Mouse (Mus musculus): ENCODE measurements around the gene Slpi.
"Not testable (repeated sequence)": the region's sequence is repeated elsewhere in the genome, so short reads cannot be mapped to it uniquely, and the experiment has no call there.

Gene Slpi

DNA sequence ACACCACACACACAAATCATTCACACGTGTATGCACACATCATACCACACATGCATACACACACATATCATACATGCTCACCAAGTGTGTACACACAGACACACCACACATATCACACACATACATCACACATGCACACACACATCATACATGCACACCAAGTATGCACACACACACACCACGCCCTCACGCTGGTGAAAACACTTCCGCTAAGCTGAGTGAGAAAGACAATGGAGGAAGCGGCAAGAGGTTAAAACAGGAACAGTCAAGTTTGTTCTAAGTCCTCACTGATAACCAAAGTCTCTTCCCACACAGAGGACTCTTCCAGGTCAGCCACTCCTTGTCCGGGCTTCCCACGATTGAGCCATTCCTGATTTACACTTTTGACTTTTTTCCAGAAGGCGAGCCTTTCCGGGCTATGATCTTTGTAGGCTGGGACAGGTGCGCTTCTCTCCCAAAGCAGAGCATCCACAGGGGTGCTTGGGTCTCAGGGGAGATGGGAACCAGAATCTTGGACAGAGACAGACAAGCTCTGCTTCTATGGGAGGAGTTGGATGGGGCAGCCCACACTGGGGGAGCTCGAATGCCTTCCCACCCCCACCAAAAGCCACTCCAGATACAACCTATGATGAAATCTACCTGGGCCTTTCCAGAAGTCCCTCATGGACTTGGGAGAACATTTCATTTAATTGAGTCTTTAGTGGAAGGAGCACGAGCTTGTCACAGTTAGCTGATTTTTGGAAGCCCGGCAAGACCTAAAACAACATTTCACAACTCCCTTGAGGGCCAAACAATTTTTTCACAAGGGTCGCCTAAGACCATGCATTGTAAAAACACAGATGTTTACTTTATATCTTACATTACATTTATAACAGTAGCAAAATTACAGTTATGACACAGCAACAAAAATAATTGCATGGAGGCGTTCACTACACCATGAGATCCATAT is 11.1 kb downstream of the Slpi start:
- no peak for DNase-seq (ENCODE audit: extremely low spot score, low spot score)

- no peak for DNase-seq (ENCODE audit: extremely low spot score, low spot score)
Observed at GRCm38 (mm10) chr2:164373187-164373586, 15.7 kb downstream of the Slpi start.

DNA sequence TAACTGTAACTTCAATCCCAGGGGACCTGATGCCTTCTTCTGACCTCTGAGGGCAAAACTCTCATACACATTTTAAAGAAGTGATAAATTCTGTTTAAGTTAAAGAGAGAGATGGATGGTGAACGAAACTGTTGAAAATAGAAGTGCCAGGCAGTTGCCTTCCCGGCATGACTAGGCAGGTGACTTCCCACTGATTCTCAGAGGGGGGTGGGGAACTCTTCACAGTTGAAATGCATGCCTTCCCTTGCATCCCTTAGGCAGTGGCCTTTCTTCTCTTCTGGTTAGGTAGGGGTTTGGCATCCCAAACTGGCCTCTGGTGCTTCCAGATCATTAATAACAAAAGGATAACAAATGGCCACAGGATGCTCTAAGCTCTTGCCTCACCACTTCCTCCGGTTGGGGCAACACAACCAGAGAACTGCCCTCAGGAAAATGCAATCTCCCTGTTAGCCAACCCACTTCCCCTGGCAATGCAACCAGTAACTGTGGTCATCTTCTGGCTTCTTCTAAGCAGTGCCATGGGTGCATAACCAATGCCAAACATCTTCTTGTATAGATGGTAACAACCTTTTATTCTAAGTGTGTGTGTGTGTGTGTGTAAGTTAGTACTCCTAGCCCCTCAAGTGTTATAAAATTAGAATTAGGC is 16.4 kb downstream of the Slpi start:
- DNase-seq (ENCODE audit: extremely low spot score, low spot score), result no peak

DNA sequence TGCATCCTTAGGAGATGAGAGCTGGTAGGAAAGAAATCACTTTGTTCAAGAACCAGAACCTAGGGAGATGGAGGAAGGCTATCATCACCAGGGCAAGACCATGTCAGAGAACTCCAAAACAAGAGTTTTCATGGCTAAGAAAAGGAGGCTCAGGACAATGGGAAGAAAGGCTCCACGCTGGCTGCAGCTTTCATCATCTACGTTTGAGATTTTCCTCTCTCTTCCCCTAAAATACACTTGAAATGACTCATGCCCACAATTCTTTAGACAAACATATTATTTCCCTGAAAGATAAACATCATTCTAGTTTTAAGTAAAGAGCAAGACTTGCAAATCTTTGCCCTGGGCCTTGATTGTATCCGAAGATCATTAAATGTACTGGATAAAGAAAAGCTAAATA is 17.5 kb downstream of the Slpi start:
- no peak for DNase-seq (ENCODE audit: extremely low spot score, low spot score)

- no peak for DNase-seq (ENCODE audit: extremely low spot score, low spot score)
Observed at GRCm38 (mm10) chr2:164368620-164369105, 20.2 kb downstream of the Slpi start.

- DNase-seq (ENCODE audit: extremely low spot score, low spot score), result no peak
Observed at GRCm38 (mm10) chr2:164366947-164367346, 21.9 kb downstream of the Slpi start.

GRCm38 (mm10) chr2:164360974-164361657 is 27.8 kb downstream of the Slpi start:
- DNase-seq (ENCODE audit: extremely low spot score, low spot score), result no peak

GRCm38 (mm10) chr2:164359668-164360067 is 29.2 kb downstream of the Slpi start:
- DNase-seq (ENCODE audit: extremely low spot score, low spot score), result no peak

DNA sequence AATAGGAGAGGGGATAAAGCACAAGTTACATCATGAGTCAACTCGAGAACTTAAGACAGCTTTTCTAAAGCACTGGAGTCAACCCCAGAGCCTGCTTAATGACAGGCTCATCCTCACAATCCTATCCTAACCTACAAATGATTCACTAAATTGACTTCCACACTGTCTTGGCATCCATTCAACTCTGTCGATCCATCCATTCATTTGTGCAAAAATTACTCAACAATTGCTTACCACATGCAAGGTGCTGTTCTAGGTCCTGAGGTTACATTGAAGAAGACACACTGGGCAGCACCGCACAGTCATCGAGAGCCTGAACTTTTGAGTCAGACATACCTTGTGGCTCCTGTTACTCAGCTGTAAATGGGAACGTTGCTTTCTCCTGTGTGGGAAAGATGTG is 29.9 kb downstream of the Slpi start:
- no peak for DNase-seq (ENCODE audit: extremely low spot score, low spot score)

GRCm38 (mm10) chr2:164358373-164358772 is 30.5 kb downstream of the Slpi start:
- DNase-seq (ENCODE audit: extremely low spot score, low spot score), result no peak

GRCm38 (mm10) chr2:164356177-164356967 is 32.5 kb downstream of the Slpi start:
- DNase-seq (ENCODE audit: extremely low spot score, low spot score), result no peak

DNA sequence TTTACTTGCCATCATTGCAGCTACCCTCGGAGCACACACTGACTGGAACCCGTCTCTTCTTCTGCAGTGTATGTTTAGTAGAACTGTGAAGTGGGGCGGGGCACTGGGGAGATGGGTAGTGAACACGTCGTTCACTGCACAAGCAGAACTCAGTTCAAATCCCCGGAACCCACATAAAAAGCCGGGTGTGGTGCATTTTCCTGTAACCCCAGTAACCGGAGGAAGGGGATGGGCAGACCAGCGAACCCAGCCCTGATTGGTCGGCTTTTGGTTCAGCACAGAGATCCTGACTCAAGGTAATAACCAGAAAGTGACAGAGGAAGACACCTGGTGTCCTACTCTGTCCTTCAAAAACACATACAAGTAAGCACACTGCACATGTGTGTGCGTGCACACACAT is 35.5 kb downstream of the Slpi start:
- no peak for DNase-seq (ENCODE audit: extremely low spot score, low spot score)

GRCm38 (mm10) chr2:164352697-164353096 is 36.2 kb downstream of the Slpi start:
- no peak for DNase-seq (ENCODE audit: extremely low spot score, low spot score)

GRCm38 (mm10) chr2:164348980-164349379 is 39.9 kb downstream of the Slpi start:
- peak; percentile 32 for DNase-seq (ENCODE audit: extremely low spot score, low spot score)

DNA sequence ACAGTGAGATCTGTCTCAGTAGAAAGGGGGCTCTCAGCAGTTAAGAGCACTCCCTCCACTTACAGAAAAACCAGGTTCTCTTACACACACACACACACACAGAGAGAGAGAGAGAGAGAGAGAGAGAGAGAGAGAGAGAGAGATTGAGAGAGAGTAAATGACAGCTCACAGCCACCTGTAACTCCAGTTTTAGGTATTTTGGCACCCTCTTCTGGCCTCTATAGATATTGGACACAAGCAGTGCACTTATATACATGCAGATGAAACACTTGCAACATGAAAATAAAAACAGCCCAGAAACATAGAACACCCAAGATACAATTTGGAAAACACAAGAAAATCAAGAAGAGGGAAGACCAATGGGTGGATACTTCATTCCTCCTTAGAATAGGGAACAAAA is 41.2 kb downstream of the Slpi start:
- DNase-seq (ENCODE audit: extremely low spot score, low spot score), result not testable (repeated sequence)

DNA sequence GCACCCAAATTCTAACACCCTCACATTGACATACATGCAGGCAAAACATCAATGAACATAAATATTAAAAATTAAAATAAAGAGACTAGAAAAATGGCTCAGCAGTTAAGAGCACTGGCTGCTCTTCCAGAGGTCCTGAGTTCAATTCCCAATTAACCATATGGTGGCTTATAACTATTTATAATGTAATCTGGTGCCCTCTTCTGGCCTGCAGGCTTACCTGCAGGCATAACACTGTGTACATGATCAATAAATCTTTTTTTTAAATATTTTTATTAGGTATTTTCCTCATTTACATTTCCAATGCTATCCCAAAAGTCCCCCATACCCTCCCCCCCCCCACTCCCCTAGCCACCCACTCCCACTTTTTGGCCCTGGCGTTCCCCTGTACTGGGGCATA is 45.2 kb downstream of the Slpi start:
- not testable (repeated sequence) for DNase-seq (ENCODE audit: extremely low spot score, low spot score)

GRCm38 (mm10) chr2:164332440-164332839 is 56.5 kb downstream of the Slpi start, which contains the start of gene Svs5:
Gene Svs5, plus strand, starts transcription at chr2:164332740.
- not testable (repeated sequence) for DNase-seq (ENCODE audit: extremely low spot score, low spot score)

GRCm38 (mm10) chr2:164320983-164321382 is 67.9 kb downstream of the Slpi start:
- no peak for DNase-seq (ENCODE audit: extremely low spot score, low spot score)

GRCm38 (mm10) chr2:164316451-164316850 is 72.4 kb downstream of the Slpi start, which contains the start of gene Svs6:
Gene Svs6, plus strand, starts transcription at chr2:164316751.
- DNase-seq (ENCODE audit: extremely low spot score, low spot score), result not testable (repeated sequence)

- DNase-seq (ENCODE audit: extremely low spot score, low spot score), result not testable (repeated sequence)
Observed at GRCm38 (mm10) chr2:164315460-164315859, 73.4 kb downstream of the Slpi start.

DNA sequence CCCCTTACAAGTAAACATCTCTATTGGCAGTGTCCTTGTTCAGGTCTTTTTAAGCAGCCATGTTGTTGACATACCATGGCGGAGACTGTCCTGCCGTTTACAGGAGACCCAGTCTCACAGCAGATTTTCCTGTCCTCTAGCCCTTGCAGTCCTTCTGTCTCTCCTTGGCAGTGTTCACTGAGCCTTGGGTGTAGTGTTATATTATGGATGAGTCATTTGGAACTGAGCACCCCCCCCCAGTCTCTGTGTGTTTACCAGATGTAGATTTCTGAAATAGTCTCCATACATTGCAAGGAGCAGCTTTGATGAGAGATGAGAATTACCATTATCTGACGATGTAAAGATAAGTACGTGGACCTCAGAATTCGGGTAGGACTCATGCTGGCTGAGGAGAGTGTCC is 76.3 kb downstream of the Slpi start:
- no peak for DNase-seq (ENCODE audit: extremely low spot score, low spot score)

All from neural tube, embryonic 10.5 days (tissue).